Mouse (Mus musculus) myocyte (in vitro differentiated cells): ENCODE data around the gene Nf1. TPM values are rescaled to one million over a fixed set of nuclear protein-coding genes. Genes with fewer than 3 reads are reported as not detected.
"Not testable (repeated sequence)": the region's sequence is repeated elsewhere in the genome, so short reads cannot be mapped to it uniquely, and the experiment has no call there.

Experiments
- H3K27me3 ChIP-seq: one replicate; pipeline ENCODE4 v1.6.1; 2011; ENCODE audit not compliant: control insufficient read depth, insufficient read depth, insufficient read length
- H3K36me3 ChIP-seq: one replicate; pipeline ENCODE4 v1.6.1; 2011; ENCODE audit not compliant: control insufficient read depth, insufficient read depth
- H3K4me2 ChIP-seq: one replicate; pipeline ENCODE4 v1.6.1; 2011; ENCODE audit warnings: low read depth, control low read depth
- H3K4me3 ChIP-seq: one replicate; pipeline ENCODE4 v1.5.1; 2011; ENCODE audit warnings: mild to moderate bottlenecking, control low read depth, moderate library complexity
- H3K79me2 ChIP-seq: one replicate; pipeline ENCODE4 v1.6.1; 2011; ENCODE audit not compliant: control insufficient read depth, insufficient read depth
- H3ac ChIP-seq: one replicate; pipeline ENCODE4 v1.6.1; 2011; ENCODE audit not compliant: control insufficient read depth, insufficient read length
- CEBPB ChIP-seq: IDR thresholded peaks from 2 replicates; pipeline ENCODE4 v1.6.1; 2011; ENCODE audit warnings: mild to moderate bottlenecking, moderate library complexity; ENCODE audit not compliant: poor library complexity, insufficient read depth, severe bottlenecking
- E2F4 ChIP-seq: IDR thresholded peaks from one replicate; pipeline ENCODE4 v1.6.1; 2011; ENCODE audit warnings: mild to moderate bottlenecking, control low read depth, moderate library complexity; ENCODE audit not compliant: insufficient read depth
- MAX ChIP-seq: IDR thresholded peaks from one replicate; pipeline ENCODE4 v1.6.1; 2011; ENCODE audit warnings: low read depth, mild to moderate bottlenecking, control low read depth
- MYOD1 ChIP-seq, 3 experiments: IDR thresholded peaks; one replicate each; pipeline ENCODE4 v1.6.1; 2011; ENCODE audit warnings: control low read depth in 2 of 3, low read depth in 2 of 3, mild to moderate bottlenecking in 2 of 3, moderate library complexity in 1 of 3; ENCODE audit not compliant: insufficient read length in 2 of 3, control insufficient read depth in 1 of 3
- MYOG ChIP-seq, 3 experiments: IDR thresholded peaks; one replicate each; pipeline ENCODE4 v1.6.1; 2011; ENCODE audit warnings: control low read depth in 2 of 3, low read depth in 2 of 3, mild to moderate bottlenecking in 2 of 3; ENCODE audit not compliant: insufficient read length in 2 of 3, control insufficient read depth in 1 of 3, insufficient read depth in 1 of 3
- POLR2A ChIP-seq: IDR thresholded peaks from one replicate; pipeline ENCODE4 v1.6.1; 2011; ENCODE audit warnings: low read depth, mild to moderate bottlenecking, control low read depth, moderate library complexity; ENCODE audit not compliant: insufficient read length
- POLR2AphosphoS2 ChIP-seq: IDR thresholded peaks from one replicate; pipeline ENCODE4 v1.6.1; 2011; ENCODE audit warnings: low read depth, control low read depth; ENCODE audit not compliant: insufficient read length
- REST ChIP-seq: IDR thresholded peaks from one replicate; pipeline ENCODE4 v1.6.1; 2011; ENCODE audit warnings: mild to moderate bottlenecking, control low read depth, moderate library complexity; ENCODE audit not compliant: insufficient read depth, insufficient read length
- SRF ChIP-seq: IDR thresholded peaks from one replicate; pipeline ENCODE4 v1.6.1; 2011; ENCODE audit warnings: low read depth; ENCODE audit not compliant: control insufficient read depth, insufficient read length
- TCF12 ChIP-seq: IDR thresholded peaks from one replicate; pipeline ENCODE4 v1.6.1; 2011; ENCODE audit warnings: mild to moderate bottlenecking, control low read depth; ENCODE audit not compliant: poor library complexity, insufficient read depth, severe bottlenecking
- TCF3 ChIP-seq: IDR thresholded peaks from one replicate; pipeline ENCODE4 v1.6.1; 2011; ENCODE audit warnings: low read depth, control low read depth; ENCODE audit not compliant: insufficient read length
- USF1 ChIP-seq: IDR thresholded peaks from one replicate; pipeline ENCODE4 v1.6.1; 2011; ENCODE audit warnings: low read depth, mild to moderate bottlenecking, control low read depth, moderate library complexity
- polyA plus RNA-seq: library from polyadenylated mRNA; unstranded; fragments of >200 nt; fragmentation: generic; extraction: Trizol; gene quantifications from one replicate; pipeline ENCODE4 v1.2.1, GENCODE M21; 2012; ENCODE audit warnings: missing spikeins

Nf1 gene
- polyA plus RNA-seq, 1 experiment, result 8.2 TPM

- no peaks in the 10 kb centered on the region for H3K79me2 ChIP-seq
- H3K27me3 ChIP-seq, result no peaks in the 10 kb centered on the region
- no peaks in the 10 kb centered on the region for H3K36me3 ChIP-seq
- TF ChIP-seq SRF (no peak), TCF3 (no peak), REST (no peak), MYOG (IDR thresholded peaks at IDR 0.05; ENCODE audit: control insufficient read depth in 1 of 3, insufficient read depth in 1 of 3, insufficient read length in 2 of 3, low read depth in 2 of 3) (no peak), E2F4 (no peak)
- H3ac ChIP-seq, result no peak overlapping the region
- H3K4me3 ChIP-seq, result no peak overlapping the region
- no peak overlapping the region for H3K4me2 ChIP-seq
Observed at GRCm38 (mm10) chr11:79303109-79303508, 36.4 kb upstream of the Nf1 start.

DNA sequence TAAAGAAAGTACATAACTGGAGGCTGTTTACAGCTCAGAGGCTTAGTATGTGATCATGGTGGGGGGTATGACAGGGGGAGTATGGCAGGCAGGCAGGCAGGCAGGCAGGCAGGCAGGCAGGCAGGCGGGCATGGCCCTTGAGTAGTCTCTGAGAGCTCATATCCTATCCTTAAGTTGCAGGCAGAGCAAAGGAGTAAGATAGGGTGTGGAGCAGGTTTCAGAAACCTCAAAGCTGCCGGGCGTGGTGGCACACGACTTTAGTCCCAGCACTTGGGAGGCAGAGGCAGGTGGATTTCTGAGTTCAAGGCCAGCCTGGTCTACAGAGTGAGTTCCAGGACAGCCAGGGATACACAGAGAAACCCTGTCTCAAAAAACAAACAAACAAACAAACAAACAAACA, 35.2 kb upstream of the Nf1 start:
- not testable (repeated sequence) for H3K36me3 ChIP-seq, H3K4me2 ChIP-seq, H3K79me2 ChIP-seq, H3ac ChIP-seq, H3K27me3 ChIP-seq, H3K4me3 ChIP-seq

DNA sequence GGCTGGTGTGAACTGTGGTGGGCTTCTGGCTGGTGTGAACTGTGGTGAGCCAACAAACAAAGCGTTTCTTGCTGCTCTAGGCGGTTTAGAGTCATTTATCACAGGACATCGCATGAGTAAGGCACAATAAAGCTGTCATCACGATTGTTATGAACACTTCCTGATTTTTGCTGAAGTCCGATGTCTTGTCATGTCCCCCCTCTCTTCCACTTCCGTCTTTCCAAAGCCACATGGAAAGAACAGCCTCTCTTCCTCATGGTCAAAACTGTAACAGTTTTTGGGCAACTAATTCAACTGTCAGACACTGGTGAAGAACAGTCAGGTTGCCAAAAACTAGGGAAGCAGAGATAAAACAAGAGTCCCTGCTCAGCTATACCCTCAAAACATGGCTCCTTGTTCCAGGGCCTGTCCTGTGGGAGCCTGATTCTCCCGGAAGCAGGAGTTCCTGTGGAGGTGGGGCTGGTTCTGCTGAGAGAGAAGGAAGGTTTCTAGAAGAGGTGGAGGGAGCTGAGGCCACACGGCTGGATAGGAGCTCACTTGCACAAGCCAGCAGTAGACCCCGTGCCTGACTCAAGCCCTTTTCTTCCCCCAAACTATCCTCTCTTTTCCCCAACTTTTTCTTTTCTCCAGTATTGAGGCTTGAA, 33.7 kb upstream of the Nf1 start:
- peak overlapping the region; percentile 79 for H3K4me2 ChIP-seq
- TF ChIP-seq MYOD1 (IDR thresholded peaks at IDR 0.05; ENCODE audit: control insufficient read depth in 1 of 3, insufficient read length in 2 of 3, low read depth in 2 of 3) (no peak), MYOG (IDR thresholded peaks at IDR 0.05; ENCODE audit: control insufficient read depth in 1 of 3, insufficient read depth in 1 of 3, insufficient read length in 2 of 3, low read depth in 2 of 3) (no peak), SRF (no peak), USF1 (no peak), TCF3 (no peak), TCF12 (no peak), REST (no peak), E2F4 (no peak)
- H3ac ChIP-seq, result no peak overlapping the region
- no peaks in the 10 kb centered on the region for H3K27me3 ChIP-seq
- no peaks in the 10 kb centered on the region for H3K36me3 ChIP-seq
- no peaks in the 10 kb centered on the region for H3K79me2 ChIP-seq
- no peak overlapping the region for H3K4me3 ChIP-seq

DNA sequence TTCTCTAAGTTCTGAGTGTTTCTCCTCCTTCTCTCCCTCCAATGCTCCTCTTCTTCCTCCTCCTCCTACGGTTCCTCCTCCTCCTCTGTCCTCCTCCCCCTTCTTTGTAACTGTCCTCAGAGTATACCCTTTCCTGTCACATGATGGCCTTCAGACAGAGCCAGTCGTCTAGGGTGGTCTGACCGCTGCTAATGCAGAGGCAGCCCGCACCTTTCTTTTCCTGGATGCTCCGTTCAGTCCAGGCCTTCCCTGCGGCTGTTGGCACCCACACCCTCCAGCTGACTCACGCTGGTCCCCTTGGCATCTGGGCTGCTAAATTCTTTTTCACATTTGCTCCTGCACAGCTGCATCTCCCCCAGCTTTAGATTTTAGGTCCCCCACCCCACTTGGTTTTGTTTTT, 33.0 kb upstream of the Nf1 start:
- no peak overlapping the region for H3K4me3 ChIP-seq
- H3K27me3 ChIP-seq, result no peaks in the 10 kb centered on the region
- no peaks in the 10 kb centered on the region for H3K36me3 ChIP-seq
- TF ChIP-seq TCF12 (peak; percentile 72), TCF3 (peak; percentile 42), MYOD1 (IDR thresholded peaks at IDR 0.05; ENCODE audit: control insufficient read depth in 1 of 3, insufficient read length in 2 of 3, low read depth in 2 of 3) (peak; percentile 27 to 88 (median 76)), SRF (no peak), MYOG (IDR thresholded peaks at IDR 0.05; ENCODE audit: control insufficient read depth in 1 of 3, insufficient read depth in 1 of 3, insufficient read length in 2 of 3, low read depth in 2 of 3) (peak; percentile 58 to 93 (median 81)), USF1 (peak; percentile 97), POLR2A (peak; percentile 42), CEBPB (no peak)
- no peak overlapping the region for H3ac ChIP-seq
- H3K4me2 ChIP-seq, result peak overlapping the region; percentile 79
- no peaks in the 10 kb centered on the region for H3K79me2 ChIP-seq

GRCm38 (mm10) chr11:79306996-79307395, 32.5 kb upstream of the Nf1 start:
- no peak for TF ChIP-seq USF1
- Histone ChIP-seq H3K27me3 (no peaks in the 10 kb centered on the region), H3ac (no peak overlapping the region), H3K36me3 (no peaks in the 10 kb centered on the region), H3K79me2 (no peaks in the 10 kb centered on the region), H3K4me3 (no peak overlapping the region), H3K4me2 (peak overlapping the region; percentile 79)

DNA sequence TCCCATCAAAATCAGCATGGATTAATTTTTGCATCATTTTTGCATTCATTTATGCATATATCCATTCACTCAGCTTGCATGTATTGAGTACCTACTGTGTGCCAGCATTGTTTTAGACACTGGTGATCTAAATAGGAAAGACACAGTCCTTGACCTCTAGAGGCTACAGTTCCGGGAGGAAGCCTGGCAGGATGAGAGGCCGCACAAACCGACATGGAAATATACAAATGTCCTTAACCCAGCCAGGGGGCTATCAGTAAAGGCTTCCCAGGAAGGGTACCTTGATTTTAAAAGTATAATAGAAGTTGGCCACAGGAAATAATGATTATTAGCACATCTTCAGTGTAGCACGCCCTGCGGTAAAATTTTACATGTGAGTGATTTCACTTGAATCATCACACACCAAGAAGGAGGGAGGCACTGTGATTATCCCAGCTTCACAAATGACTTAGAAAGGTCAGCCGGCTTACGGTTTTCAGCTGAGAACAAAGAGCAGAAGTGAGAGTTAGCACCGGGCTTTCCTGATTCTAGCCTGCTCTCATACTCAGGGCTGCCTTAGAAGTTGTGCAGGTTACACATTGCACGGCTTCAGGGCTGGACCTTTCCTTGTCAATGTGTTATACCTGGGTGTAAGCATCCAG, 31.8 kb upstream of the Nf1 start:
- no peaks in the 10 kb centered on the region for H3K79me2 ChIP-seq
- no peak overlapping the region for H3K4me3 ChIP-seq
- peak overlapping the region; percentile 79 for H3K4me2 ChIP-seq
- H3ac ChIP-seq, result no peak overlapping the region
- no peaks in the 10 kb centered on the region for H3K27me3 ChIP-seq
- TF ChIP-seq POLR2AphosphoS2 (no peak), TCF3 (no peak), REST (no peak), POLR2A (no peak), USF1 (no peak), SRF (no peak), MYOD1 (IDR thresholded peaks at IDR 0.05; ENCODE audit: control insufficient read depth in 1 of 3, insufficient read length in 2 of 3, low read depth in 2 of 3) (no peak), TCF12 (no peak), E2F4 (no peak), MYOG (IDR thresholded peaks at IDR 0.05; ENCODE audit: control insufficient read depth in 1 of 3, insufficient read depth in 1 of 3, insufficient read length in 2 of 3, low read depth in 2 of 3) (no peak), MAX (no peak), CEBPB (no peak)
- H3K36me3 ChIP-seq, result no peaks in the 10 kb centered on the region
